In the genomic region with DNA sequence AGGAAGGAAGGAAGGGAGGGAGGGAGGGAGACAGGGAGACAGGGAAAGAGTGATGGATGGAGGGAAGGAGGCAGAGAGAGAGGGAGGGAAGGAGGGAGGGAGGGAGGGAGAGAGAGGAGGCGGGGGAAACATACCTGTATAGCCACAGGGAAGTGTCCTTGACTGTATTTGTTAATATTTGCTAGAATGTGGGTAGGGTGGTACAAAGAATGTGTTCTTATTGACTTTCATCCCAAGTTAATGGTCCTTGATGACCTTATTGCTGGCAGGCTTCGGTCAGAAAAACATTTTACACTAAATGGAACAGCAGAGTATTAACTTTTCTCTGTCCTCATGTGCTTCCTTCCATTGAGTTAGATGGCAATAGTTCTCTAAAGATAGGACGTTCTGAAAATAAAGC, we compare ENCODE assay signal across 12 mouse cellular contexts.
"Had no signal": no experiment of that assay in that cellular context is flagged by ENCODE, and none has a peak within 500 bp of the region (broad histone marks: within the 10 kb centered on the region; RNA-seq: fewer than 3 reads in every experiment).

No protein-coding gene starts in this region.

- H3K27me3 ChIP-seq: hindbrain, embryonic 15.5 days; limb, embryonic 12.5 days; liver, embryonic 13.5 days; midbrain, embryonic 15.5 days; neural tube, embryonic 12.5 days had no signal

- ATAC-seq: liver, postnatal 0 days; midbrain, embryonic 15.5 days had no signal

- H3K9me3 ChIP-seq: hindbrain, embryonic 15.5 days; liver, embryonic 13.5 days; midbrain, embryonic 15.5 days; neural tube, embryonic 12.5 days had no signal

- H3K4me1 ChIP-seq: limb, embryonic 12.5 days; liver, embryonic 13.5 days; megakaryocyte, embryonic 14.5 days had no signal

- H3K36me3 ChIP-seq: hindbrain, embryonic 15.5 days; limb, embryonic 12.5 days; liver, embryonic 13.5 days; midbrain, embryonic 15.5 days; neural tube, embryonic 12.5 days had no signal

- H3K4me3 ChIP-seq: hindbrain, embryonic 15.5 days; left cerebral cortex, adult 2 months; limb, embryonic 12.5 days; liver, embryonic 13.5 days; megakaryocyte, embryonic 14.5 days; midbrain, embryonic 15.5 days; neural tube, embryonic 12.5 days had no signal

- DNase-seq: liver; liver, embryonic 13.5 days; liver, postnatal 0 days; thymus, postnatal 36 days had no signal

- H3K4me2 ChIP-seq: hindbrain, embryonic 15.5 days; limb, embryonic 12.5 days; liver, embryonic 13.5 days; midbrain, embryonic 11.5 days; midbrain, embryonic 15.5 days; neural tube, embryonic 12.5 days had no signal

- H3K9ac ChIP-seq: hindbrain, embryonic 15.5 days; limb, embryonic 12.5 days; liver, embryonic 13.5 days; liver, postnatal 0 days; midbrain, embryonic 15.5 days; neural tube, embryonic 12.5 days had no signal

- H3K27ac ChIP-seq: hindbrain, embryonic 15.5 days; left cerebral cortex, adult 2 months; limb, embryonic 12.5 days; liver, embryonic 13.5 days; macrophage; midbrain, embryonic 15.5 days; neural tube, embryonic 12.5 days had no signal
